Mouse (Mus musculus) forebrain, embryonic 12.5 days (tissue): ENCODE data around the gene Cfhr2. TPM values are rescaled to one million over a fixed set of nuclear protein-coding genes. Genes with fewer than 3 reads are reported as not detected.
"Not testable (repeated sequence)": the region's sequence is repeated elsewhere in the genome, so short reads cannot be mapped to it uniquely, and the experiment has no call there.

Experiments used
- ATAC-seq: fragments of 200-750 bp; cut with Nextera tagmentation; 2 replicates; pipeline ENCODE4 v1.8.0; 2017; ENCODE audit warnings: moderate TSS enrichment; ENCODE audit not compliant: low FRiP score
- H3K27ac ChIP-seq: fragments of 300-500 bp; sonication (generic); 2 replicates; pipeline ENCODE4 v1.5.1; 2016; ENCODE audit warnings: mild to moderate bottlenecking
- H3K27me3 ChIP-seq: fragments of 300-500 bp; sonication (generic); 2 replicates; pipeline ENCODE4 v1.6.1; 2016; ENCODE audit warnings: mild to moderate bottlenecking
- H3K36me3 ChIP-seq: fragments of 300-500 bp; sonication (generic); replicated peaks from 2 replicates; pipeline ENCODE4 v1.6.1; 2016; ENCODE audit warnings: mild to moderate bottlenecking
- H3K4me1 ChIP-seq: fragments of 300-500 bp; sonication (generic); 2 replicates; pipeline ENCODE4 v1.6.1; 2016
- H3K4me2 ChIP-seq: fragments of 300-500 bp; sonication (generic); 2 replicates; pipeline ENCODE4 v1.6.1; 2016; ENCODE audit warnings: mild to moderate bottlenecking, moderate library complexity
- H3K4me3 ChIP-seq: fragments of 300-500 bp; sonication (generic); replicated peaks from 2 replicates; pipeline ENCODE4 v1.5.1; 2016; ENCODE audit warnings: mild to moderate bottlenecking
- H3K9ac ChIP-seq: fragments of 300-500 bp; sonication (generic); 2 replicates; pipeline ENCODE4 v1.6.1; 2016; ENCODE audit warnings: mild to moderate bottlenecking
- H3K9me3 ChIP-seq: fragments of 300-500 bp; sonication (generic); 2 replicates; pipeline ENCODE4 v1.6.1; 2016
- WGBS: fragments of 180-500 bp; shearing (Covaris S2); methylation state at CpG from one replicate; pipeline ENCODE4 v1.1.7; 2016; 5-methylcytosine and 5-hydroxymethylcytosine counted together
- polyA plus RNA-seq: library from polyadenylated mRNA; unstranded; fragments of >200 nt; fragmentation: Nextera tagmentation; extraction: Ambion mirVana; gene quantifications from 2 replicates; pipeline ENCODE4 v1.2.1, GENCODE M21; 2016

The Cfhr2 gene
- polyA plus RNA-seq, result not detected in 2 replicates

GRCm38 (mm10) chr1:139858548-139858947 is at the start of gene Cfhr2:
Cfhr2 (minus strand) TSS chr1:139858702.
- no peak within 1 kb of the TSS for H3K9ac ChIP-seq
- no peaks in the 10 kb centered on the region for H3K36me3 ChIP-seq
- no peak within 1 kb of the TSS for H3K27ac ChIP-seq
- H3K27me3 ChIP-seq, result no peaks in the 10 kb centered on the region
- no peaks in the 10 kb centered on the region for H3K4me1 ChIP-seq
- no peak for ATAC-seq
- no peak within 1 kb of the TSS for H3K4me2 ChIP-seq
- WGBS, result 79% methylated on average over 1 of the region's 1 CpGs
- H3K9me3 ChIP-seq, result no peaks in the 10 kb centered on the region
- H3K4me3 ChIP-seq, result no peak within 1 kb of the TSS

GRCm38 (mm10) chr1:139863751-139864150 is 5.2 kb upstream of the Cfhr2 start:
- Histone ChIP-seq H3K4me1 (no peaks in the 10 kb centered on the region), H3K27me3 (no peaks in the 10 kb centered on the region), H3K9ac (no peak overlapping the region), H3K36me3 (no peaks in the 10 kb centered on the region), H3K9me3 (no peaks in the 10 kb centered on the region), H3K27ac (no peak overlapping the region), H3K4me2 (no peak overlapping the region), H3K4me3 (no peak overlapping the region)
- ATAC-seq, result no peak

DNA sequence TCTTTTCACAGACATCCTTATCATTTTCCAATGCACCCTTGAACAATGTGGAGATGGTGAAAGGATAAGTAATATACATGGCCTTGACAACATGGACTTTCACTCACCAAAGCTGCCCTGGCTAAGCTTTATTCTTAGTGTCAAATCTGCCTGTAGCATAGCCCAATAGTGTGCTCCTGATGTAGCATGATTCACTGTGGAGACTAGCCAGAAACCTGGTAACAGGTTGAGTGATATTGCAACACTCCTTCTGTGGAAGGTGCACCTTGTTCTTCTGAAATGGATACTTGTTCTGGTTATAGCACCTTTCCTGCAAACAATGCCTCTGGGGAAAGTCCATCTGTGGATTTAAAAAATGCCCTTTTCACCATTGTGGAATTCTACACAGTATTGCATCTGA is 1.7 kb upstream of the Cfhr2 start:
- no peak for ATAC-seq
- H3K4me2 ChIP-seq, result no peak overlapping the region
- H3K27me3 ChIP-seq, result no peaks in the 10 kb centered on the region
- no peaks in the 10 kb centered on the region for H3K4me1 ChIP-seq
- no peak overlapping the region for H3K27ac ChIP-seq
- H3K4me3 ChIP-seq, result no peak overlapping the region
- H3K9me3 ChIP-seq, result no peaks in the 10 kb centered on the region
- H3K36me3 ChIP-seq, result no peaks in the 10 kb centered on the region
- no peak overlapping the region for H3K9ac ChIP-seq

DNA sequence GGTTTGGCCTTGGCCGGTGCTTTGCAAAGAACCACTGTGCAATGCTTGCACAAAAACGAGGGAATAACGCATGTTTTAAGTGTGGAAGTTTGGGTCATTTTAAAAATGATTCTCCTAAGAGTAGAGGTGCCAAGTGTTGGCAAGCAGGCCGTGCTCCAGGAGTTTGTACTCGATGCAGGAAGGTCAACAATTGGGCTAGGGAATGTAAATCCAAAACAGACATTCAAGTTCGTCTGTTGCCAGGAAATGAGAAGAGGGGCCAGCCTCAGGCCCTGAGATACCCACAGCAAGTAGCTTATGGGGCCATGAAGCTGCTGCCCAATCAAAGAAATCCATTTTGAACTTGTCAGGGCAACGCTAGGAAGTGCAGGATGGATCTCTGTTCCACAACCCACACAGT is 18.8 kb downstream of the Cfhr2 start:
- no peak for ATAC-seq
- H3K27ac ChIP-seq, result no peak overlapping the region
- WGBS, result 65% methylated on average over 7 of the region's 7 CpGs

DNA sequence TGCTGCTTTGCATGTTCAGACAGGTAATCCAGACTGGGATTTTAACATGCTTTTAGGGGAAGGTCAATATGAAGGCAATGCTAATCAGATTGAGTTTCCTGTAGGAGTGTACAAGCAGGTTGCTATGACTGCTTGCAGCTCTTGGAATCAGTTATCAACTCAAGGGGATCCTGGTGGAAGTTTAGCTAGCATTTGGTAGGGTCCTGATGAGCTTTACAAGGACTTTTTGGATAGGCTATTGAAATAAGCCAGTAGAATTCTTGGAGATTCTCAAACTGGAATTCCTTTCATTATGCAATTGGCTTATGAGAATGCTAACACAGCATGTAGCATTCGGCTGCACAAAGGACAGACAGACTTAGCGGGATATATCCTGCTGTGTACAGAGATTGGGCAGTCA is 19.2 kb downstream of the Cfhr2 start:
- H3K27ac ChIP-seq, result no peak overlapping the region
- no peak overlapping the region for H3K4me2 ChIP-seq
- WGBS, result 47% methylated on average over 2 of the region's 2 CpGs
- no peaks in the 10 kb centered on the region for H3K27me3 ChIP-seq
- no peaks in the 10 kb centered on the region for H3K9me3 ChIP-seq
- H3K4me3 ChIP-seq, result no peak overlapping the region
- no peaks in the 10 kb centered on the region for H3K36me3 ChIP-seq
- no peak overlapping the region for H3K9ac ChIP-seq
- ATAC-seq, result no peak
- no peaks in the 10 kb centered on the region for H3K4me1 ChIP-seq

More for the DNA sequence above, 18.8 kb downstream of the Cfhr2 start:
- H3K9me3 ChIP-seq, result no peaks in the 10 kb centered on the region
- H3K36me3 ChIP-seq, result no peaks in the 10 kb centered on the region
- no peak overlapping the region for H3K4me2 ChIP-seq
- H3K27me3 ChIP-seq, result no peaks in the 10 kb centered on the region
- no peaks in the 10 kb centered on the region for H3K4me1 ChIP-seq
- no peak overlapping the region for H3K9ac ChIP-seq
- H3K4me3 ChIP-seq, result no peak overlapping the region

DNA sequence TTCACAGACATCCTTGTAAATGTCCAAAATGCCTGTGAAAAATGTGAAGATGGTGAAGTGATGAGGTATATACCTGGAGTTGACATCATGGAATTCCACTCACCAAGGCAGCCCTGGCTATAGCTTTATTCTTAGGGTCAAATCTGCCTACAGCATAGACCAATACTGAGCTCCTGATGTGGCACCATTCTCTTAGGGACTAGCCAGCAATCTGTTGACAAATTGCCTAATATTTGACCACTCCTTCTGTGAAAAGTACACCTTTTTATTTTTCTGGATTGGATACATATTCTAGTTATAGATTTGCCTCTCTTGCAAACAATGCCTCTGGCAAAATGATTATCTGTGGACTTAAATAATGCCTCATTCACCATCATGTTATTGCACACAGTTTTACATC is 49.9 kb downstream of the Cfhr2 start:
- H3K27ac ChIP-seq, result no peak overlapping the region
- H3K27me3 ChIP-seq, result no peaks in the 10 kb centered on the region
- H3K4me2 ChIP-seq, result no peak overlapping the region
- no peaks in the 10 kb centered on the region for H3K9me3 ChIP-seq
- no peaks in the 10 kb centered on the region for H3K36me3 ChIP-seq
- ATAC-seq, result no peak
- H3K9ac ChIP-seq, result no peak overlapping the region
- no peaks in the 10 kb centered on the region for H3K4me1 ChIP-seq
- no peak overlapping the region for H3K4me3 ChIP-seq

DNA sequence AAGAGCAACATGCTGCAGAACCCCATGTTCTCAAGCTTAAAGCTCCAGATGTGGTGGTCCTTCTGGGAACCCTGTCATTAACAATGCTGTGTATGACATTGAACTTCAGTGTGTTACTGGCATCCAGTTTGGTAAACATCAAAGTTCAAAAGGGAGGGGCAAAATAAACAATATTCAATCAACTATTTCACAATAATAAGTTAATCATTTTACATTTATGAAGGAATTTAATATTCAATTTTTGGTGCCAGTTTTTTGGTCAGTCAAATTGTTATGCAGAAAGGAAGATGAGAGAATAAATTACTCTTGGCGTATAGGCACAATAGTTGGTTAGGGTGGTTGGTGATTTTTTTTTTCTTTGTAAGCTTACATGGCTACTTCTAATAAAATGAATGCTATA is 77.4 kb downstream of the Cfhr2 start, which contains the start of gene Gm4788:
Gm4788 (minus strand) TSS at position 101 of the 400 bp plus-strand sequence.
- Histone ChIP-seq H3K4me2 (no peak within 1 kb of the TSS), H3K4me1 (no peaks in the 10 kb centered on the region), H3K4me3 (no peak within 1 kb of the TSS), H3K36me3 (no peaks in the 10 kb centered on the region), H3K9me3 (no peaks in the 10 kb centered on the region), H3K27me3 (no peaks in the 10 kb centered on the region), H3K9ac (no peak within 1 kb of the TSS), H3K27ac (no peak within 1 kb of the TSS)
- ATAC-seq, result 0 out of 2 replicates have a peak, but pooled peaks have one; percentile 20
- WGBS, result 93% methylated on average over 1 of the region's 1 CpGs

- H3K27ac ChIP-seq, H3K4me2 ChIP-seq, H3K9ac ChIP-seq, ATAC-seq, H3K4me3 ChIP-seq, H3K27me3 ChIP-seq, H3K4me1 ChIP-seq, H3K9me3 ChIP-seq, H3K36me3 ChIP-seq: not testable (repeated sequence)
- WGBS, result 95% methylated on average over 3 of the region's 3 CpGs
These were observed 88.6 kb downstream of the Cfhr2 start for GRCm38 (mm10) chr1:139769913-139770312.

Other genes starting within 250 kb of the Cfhr2 start
- not detected in 2 replicates for gene Gm4788, start 77.5 kb downstream of the Cfhr2 start, polyA plus RNA-seq